Mouse (Mus musculus) thymus, postnatal 10 days (tissue): ENCODE measurements around the gene Ccl26.

Experiments used
- DNase-seq, 2 experiments: peaks; one replicate each; pipeline ENCODE4 v3.0.0; 2021; ENCODE audit warnings: low spot score in 2 of 2

The Ccl26 gene

GRCm38 (mm10) chr5:135544032-135544558 is 19.3 kb downstream of the Ccl26 start:
- no peak for DNase-seq

GRCm38 (mm10) chr5:135537794-135538214 is 25.6 kb downstream of the Ccl26 start:
- DNase-seq = no peak

GRCm38 (mm10) chr5:135537326-135537725 is 26.0 kb downstream of the Ccl26 start:
- no peak for DNase-seq

- no peak for DNase-seq
These were observed 27.5 kb downstream of the Ccl26 start for GRCm38 (mm10) chr5:135535867-135536266.

GRCm38 (mm10) chr5:135533431-135533830 is 29.9 kb downstream of the Ccl26 start:
- no peak for DNase-seq

- DNase-seq = no peak
These were observed 32.0 kb downstream of the Ccl26 start for GRCm38 (mm10) chr5:135531306-135531845.

- DNase-seq = no peak
These were observed 33.4 kb downstream of the Ccl26 start for GRCm38 (mm10) chr5:135529964-135530363.

GRCm38 (mm10) chr5:135529310-135529709 is 34.1 kb downstream of the Ccl26 start:
- no peak for DNase-seq

- DNase-seq = no peak
These were observed 35.4 kb downstream of the Ccl26 start for GRCm38 (mm10) chr5:135527986-135528385.

GRCm38 (mm10) chr5:135524660-135525560 is 38.5 kb downstream of the Ccl26 start:
- no peak for DNase-seq

- no peak for DNase-seq
These were observed 39.3 kb downstream of the Ccl26 start for GRCm38 (mm10) chr5:135524087-135524486.

- no peak for DNase-seq
These were observed 41.2 kb downstream of the Ccl26 start for GRCm38 (mm10) chr5:135522111-135522722.

- no peak for DNase-seq
These were observed 46.0 kb downstream of the Ccl26 start for GRCm38 (mm10) chr5:135517348-135517883.

GRCm38 (mm10) chr5:135513131-135513530 is 50.2 kb downstream of the Ccl26 start:
- no peak for DNase-seq

GRCm38 (mm10) chr5:135511105-135511504 is 52.3 kb downstream of the Ccl26 start:
- no peak for DNase-seq
